Mouse (Mus musculus): ENCODE results near the gene Camkk1.

The Camkk1 gene

DNA sequence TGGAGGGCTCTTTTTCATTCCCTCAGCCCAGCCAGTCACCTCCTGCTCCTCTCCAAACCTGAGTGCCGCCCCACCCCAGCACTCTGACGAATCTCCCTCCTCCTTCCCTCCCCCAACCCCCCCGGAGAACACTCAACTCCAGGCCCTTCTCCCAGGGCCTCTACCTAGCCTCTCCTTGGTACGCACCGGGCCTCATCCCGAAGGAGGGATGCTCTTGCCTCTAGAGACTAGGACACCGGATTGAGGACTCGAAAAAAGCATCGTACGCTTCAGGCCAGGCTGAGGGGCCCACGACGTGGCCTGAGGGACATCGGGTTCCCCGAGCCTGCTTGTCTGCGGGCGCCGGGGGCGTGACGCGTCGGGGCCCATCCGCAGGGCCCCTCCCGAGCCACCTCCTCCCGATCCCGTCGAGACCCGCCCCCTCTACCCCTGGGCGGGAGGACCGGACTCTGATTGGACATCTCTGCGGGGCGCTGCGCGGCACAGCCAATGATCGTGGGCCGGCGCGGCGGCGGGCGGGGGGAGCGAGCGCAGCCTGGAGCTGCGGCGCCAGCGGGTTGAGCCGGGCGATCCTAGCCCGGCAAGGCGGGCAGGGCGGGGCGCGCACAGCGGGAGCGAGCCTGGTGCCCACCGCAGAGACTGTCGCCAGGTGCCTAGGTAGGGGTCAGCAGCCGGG lies at the start of gene Camkk1:
Camkk1 (plus strand) TSS at position 538 of the 676 bp plus-strand sequence.
- DNase-seq (ENCODE audit: low read depth, low spot score): peak; percentile 36

DNA sequence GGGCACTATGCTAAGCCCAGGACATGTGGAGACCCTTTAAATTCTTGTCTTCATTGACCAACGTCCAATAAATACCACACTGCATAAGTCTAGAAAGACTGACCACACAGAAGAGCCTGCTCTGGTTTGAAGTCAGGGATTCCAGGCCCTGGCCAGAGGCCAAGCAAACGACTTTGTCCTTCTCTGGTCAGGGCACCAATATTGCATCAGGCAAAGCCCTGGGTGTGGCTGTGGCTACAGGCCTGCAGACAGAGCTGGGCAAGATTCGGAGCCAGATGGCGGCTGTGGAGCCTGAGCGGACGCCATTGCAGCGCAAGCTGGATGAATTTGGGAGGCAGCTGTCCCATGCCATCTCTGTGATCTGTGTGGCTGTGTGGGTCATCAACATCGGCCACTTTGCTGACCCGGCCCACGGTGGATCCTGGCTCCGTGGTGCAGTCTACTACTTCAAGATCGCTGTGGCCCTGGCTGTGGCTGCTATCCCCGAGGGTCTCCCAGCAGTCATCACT lies 43.8 kb upstream of the Camkk1 start:
- no peak for DNase-seq (ENCODE audit: low read depth, low spot score)

DNA sequence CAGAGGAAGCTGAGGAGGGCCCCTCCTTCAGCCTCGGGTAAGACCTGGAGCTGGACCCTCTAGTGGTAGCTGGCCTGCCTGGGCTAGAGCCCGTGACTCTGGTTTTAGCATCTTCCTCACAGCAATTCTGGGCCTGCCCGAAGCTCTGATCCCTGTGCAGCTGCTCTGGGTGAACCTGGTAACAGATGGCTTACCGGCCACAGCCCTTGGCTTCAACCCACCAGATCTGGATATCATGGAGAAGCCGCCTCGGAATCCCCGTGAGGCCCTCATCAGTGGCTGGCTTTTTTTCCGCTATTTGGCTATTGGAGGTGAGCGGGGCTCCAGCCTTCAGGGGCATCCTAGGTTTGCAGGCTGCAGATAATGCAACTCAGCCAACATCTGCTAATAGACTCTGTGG lies 36.3 kb upstream of the Camkk1 start:
- DNase-seq (ENCODE audit: low read depth, low spot score): no peak

DNA sequence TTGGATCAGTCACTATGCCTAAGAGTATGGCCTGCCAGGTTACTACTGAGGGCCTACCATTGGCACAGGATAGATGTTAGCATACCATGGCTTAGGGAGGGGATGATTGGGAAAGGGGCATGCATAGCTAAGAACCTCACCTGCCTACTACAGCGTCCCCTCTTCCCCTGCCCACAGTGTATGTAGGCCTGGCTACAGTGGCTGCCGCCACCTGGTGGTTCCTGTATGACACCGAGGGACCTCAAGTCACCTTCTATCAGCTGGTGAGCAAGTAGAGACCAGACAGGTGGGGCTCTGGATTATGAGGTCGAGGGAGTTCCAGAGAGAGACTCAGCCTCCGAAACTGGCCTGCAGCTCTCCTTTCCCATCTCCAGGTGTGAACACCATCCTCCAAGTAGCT lies 35.5 kb upstream of the Camkk1 start:
- DNase-seq (ENCODE audit: low read depth, low spot score): no peak

DNA sequence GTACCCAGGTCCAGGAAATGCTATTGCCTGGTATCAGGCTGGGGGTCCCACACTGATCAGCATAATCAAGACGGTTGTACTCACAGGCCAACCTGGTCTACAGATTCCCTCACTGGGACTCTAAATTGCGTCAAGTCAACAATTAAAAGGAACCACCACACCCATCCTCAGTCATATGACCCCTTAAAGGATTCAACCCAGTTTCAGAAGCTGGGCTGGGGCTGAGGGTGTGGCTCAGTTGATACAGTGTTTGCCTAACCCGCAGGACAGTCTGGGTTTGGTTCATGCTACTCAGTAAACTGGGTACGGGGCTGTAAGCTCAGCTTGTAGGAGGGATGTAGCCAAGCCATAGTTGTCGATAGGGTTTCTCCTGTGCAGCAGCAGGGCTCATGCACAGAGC lies 32.1 kb upstream of the Camkk1 start:
- DNase-seq (ENCODE audit: low read depth, low spot score): no peak

DNA sequence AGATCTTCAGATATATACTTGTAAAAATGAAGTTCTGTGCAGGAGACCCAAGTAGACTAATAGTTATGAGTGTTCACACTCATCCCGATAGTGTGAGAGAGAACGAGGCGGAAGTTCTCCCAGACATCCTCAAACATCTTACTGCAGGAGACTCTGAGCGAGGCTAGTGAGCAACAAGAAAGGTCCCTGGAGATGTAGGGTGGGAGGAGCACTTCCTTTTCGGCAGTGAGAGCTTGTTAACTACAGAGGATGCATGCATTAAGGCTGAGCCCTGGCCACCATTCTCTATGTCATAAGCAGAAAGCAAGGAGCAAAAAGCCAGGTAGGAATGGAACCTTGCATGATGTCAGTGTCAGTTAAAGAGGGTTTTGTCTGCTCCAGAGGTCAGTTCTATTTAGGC lies 31.6 kb upstream of the Camkk1 start:
- no peak for DNase-seq (ENCODE audit: low read depth, low spot score)

DNA sequence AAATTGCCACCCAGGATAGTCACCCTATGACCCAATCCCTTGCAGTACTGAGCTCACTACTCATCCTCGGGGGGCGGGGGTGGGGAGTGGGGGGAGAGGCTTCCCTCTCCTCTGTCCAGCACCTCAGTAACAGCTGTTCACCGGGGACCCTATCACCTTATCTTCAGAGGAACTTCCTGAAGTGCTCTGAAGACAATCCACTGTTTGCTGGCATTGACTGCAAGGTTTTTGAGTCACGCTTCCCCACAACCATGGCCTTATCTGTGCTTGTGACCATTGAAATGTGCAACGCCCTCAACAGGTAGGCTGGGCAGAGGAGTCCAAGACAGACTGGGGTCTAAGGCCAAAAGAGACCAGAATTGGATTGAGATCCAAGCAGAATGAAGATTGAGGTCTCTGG lies 31.0 kb upstream of the Camkk1 start:
- DNase-seq (ENCODE audit: low read depth, low spot score): no peak

DNA sequence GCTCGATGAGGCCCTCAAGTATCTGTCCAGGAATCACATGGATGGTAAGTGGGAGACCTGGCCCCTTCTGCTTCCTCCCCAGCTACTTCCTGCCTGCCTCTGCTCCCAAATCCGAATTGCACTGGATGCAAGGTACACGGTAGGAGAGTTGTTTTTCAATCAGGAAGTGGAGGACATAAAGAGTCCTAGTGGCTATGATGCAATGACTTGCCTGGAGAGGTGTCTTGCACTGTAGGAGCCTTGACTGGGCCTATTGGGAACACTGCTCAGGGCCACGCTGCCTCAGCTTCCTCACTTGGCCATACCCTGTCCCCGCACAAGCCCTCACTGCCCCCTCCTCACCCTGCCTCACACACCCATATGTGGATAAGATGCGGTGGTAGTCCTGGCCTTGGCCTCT lies 29.8 kb upstream of the Camkk1 start:
- no peak for DNase-seq (ENCODE audit: low read depth, low spot score)

DNA sequence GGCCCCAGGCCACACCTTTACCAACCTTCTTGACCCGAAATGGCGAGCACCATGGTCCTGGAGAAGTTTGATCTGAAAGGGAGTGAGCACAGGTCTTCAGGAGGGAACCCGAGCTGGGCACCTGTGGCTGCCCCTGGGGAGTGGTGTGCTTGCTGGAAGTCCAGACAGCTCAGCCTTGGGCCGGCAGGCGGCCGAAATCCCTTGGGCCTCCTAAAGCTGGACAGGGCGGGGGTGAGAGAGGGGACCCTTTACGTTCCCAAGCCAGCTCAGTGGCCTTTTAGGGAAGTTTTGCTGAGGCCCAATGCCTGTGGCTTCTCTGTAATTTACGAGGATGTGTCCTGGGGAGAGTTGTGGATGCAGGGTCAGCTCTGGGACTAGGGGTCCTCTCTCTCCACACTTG lies 28.1 kb upstream of the Camkk1 start:
- no peak for DNase-seq (ENCODE audit: low read depth, low spot score)

DNA sequence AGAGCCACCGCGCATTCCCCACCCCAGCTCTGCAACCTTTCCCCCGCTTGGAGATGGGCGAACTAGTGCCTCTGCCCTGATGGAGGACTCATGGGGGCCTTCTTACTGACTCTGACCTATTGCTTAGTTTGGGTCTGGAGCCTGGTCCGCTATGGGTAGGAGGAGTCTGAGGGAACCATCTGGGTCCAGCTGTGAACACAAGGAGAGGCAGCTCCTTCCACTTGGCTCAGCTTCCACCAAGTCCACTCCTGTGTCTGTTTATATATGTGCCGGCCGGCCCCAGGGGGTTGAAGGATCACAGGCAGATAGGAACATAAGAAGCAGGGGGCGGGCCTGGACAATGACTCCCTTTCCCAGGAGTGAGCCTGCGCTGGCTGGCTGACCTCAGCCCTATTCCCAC lies 26.8 kb upstream of the Camkk1 start:
- no peak for DNase-seq (ENCODE audit: low read depth, low spot score)

DNA sequence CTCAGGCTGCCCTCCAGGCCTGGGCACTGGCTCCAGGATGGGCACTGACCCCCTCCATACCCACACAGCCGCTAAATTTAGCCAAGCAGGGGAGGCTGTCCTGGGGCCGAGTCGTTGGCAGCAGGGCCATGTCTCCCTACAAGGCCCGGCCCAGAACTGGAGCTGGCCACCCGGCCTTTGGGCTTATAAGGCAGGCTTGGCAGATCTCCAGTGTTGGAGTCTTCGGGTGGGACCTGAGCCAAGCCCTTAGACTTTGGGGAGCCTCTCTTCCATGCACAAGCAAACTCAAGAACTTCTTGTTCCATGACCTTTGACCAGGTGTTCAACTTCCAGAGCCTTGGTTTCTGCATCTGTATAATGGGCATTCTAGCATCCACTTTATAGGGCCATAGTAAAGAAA lies 22.5 kb upstream of the Camkk1 start:
- no peak for DNase-seq (ENCODE audit: low read depth, low spot score)

DNA sequence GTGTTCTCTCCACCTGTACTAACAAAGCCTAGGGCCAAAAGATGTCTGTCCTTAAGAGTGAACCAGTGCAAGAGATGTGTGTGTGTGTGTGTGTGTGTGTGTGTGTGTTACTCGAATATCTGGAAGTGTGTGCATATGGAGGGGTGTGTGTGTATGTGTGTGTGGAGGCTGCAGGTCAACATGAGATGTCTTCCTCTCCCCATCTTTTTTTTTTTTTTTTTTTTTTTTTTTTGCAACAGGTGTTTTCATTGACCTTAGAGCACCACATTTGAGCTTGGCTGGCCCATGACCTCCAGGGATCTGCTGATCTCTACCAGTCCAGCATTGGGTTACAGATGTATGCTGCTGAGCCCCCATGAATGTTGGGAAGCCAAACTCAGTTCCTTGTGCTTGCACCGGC lies 22.0 kb upstream of the Camkk1 start:
- no peak for DNase-seq (ENCODE audit: low read depth, low spot score)

DNA sequence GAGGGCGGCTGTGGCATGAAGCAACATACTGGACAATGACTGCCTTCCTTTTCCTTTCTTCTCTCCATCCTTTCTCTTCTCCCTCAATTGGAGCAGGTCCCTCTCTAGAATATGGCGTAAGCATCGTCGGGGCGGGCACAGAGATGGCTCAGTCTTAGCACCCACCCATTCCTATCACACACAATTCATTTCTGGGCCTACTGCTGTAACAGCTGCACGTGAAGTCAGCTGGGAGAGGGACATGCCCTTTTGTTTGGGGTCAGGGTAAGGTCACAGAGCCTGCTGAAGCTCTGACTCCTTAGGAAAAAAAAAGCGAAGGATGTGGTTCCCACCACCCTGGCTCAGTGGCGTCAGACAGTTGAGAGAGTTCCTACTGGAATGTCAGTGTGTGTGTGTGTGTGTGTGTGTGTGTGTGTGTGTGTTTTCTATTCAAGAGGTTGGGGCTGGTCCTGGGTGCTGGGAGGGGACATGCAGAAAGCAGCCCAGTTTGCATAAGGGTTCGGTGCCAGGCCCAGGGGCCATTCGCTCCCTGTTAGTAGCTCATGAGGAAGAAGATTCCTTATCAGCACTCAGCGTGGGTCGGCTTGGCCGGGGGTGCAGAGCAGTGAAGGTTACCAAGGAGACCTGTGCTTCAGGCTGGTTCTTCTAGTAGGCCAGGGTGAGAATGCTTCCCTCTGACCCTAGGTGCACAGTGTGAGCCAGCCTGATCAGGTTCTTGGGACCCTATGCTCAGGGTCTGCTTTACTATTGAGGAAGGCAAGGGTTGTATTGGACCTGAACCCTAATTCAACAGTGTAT lies 21.1 kb upstream of the Camkk1 start:
- DNase-seq (ENCODE audit: low read depth, low spot score): no peak

DNA sequence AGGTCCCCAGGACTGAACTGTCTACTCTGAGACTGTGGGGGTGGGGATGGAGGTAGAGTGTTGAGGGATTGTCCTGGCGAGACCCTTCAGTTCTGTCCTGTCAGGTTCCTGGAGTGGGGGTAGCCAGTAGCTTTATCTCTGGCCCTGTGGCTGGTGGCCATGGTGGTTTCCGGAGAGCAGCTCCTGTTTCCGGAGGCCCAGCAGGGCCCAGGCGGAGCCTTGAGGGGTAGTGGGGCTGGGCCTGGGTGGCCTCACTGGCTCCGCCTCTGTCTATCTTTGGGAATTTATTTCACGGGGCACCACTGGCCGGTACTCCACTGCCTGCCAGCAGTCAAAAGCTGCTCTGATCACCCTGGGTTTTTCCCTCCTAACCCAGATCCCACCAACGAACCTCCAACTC lies 20.0 kb upstream of the Camkk1 start, which contains the start of gene P2rx1:
P2rx1 (plus strand) TSS at position 333 of the 400 bp plus-strand sequence.
- no peak for DNase-seq (ENCODE audit: low read depth, low spot score)

DNA sequence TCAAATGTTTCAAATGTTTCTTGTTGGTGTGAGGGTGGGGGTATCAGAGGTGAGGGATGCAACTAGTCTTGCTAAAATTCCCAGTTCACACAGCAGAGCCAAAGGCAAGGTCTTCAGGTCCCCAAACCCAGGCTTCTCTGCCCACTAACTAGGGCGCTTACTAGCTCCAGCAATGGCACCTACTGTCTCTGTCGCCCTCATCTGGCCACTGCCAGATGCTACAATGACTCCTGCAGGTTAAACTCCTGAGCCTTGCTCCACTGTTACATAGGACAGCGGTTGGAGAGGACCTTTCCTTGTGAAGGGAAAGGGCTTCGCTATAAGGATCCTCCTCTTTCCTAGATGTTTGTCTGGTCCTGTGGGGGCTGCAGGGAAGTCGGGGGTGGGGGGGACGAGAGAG lies 17.8 kb upstream of the Camkk1 start:
- no peak for DNase-seq (ENCODE audit: low read depth, low spot score)

DNA sequence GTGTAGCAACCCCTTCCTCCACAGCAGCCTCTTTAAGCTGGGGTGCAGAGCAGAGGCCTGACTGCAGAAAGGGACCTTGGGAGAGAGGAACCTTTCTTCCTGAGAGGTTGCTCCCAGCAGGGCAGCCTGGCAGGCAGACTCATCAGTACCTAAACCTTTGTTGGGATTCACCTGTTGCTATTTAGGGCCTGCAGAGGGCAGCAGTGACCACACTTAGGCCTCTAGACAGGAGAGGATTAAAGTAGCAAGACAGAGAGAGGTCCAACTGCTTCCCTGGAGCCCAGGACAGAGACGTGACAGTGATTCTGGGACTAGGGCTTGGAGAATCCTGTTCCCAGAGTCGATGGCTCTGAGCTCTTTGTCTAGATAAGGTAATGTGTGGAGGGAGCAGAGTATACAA lies 12.4 kb upstream of the Camkk1 start:
- no peak for DNase-seq (ENCODE audit: low read depth, low spot score)

DNA sequence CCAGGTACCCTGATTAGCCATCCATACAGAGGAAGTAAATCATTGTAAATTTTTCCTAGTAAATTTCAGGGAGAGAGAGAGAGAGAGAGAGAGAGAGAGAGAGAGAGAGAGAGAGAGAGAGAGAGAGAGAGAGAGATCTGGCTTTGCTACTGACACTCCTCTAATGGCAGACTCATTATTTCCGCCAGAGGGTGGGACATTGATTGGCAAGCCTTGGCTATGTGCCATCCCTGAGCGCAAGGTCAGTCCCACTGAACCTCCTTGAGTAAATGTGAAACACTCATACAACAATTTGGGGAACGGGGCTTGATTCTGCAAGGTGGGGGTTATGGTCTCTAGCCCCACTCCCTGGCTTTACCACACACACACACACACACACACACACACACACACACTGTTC lies 11.7 kb upstream of the Camkk1 start:
- DNase-seq (ENCODE audit: low read depth, low spot score): no peak

DNA sequence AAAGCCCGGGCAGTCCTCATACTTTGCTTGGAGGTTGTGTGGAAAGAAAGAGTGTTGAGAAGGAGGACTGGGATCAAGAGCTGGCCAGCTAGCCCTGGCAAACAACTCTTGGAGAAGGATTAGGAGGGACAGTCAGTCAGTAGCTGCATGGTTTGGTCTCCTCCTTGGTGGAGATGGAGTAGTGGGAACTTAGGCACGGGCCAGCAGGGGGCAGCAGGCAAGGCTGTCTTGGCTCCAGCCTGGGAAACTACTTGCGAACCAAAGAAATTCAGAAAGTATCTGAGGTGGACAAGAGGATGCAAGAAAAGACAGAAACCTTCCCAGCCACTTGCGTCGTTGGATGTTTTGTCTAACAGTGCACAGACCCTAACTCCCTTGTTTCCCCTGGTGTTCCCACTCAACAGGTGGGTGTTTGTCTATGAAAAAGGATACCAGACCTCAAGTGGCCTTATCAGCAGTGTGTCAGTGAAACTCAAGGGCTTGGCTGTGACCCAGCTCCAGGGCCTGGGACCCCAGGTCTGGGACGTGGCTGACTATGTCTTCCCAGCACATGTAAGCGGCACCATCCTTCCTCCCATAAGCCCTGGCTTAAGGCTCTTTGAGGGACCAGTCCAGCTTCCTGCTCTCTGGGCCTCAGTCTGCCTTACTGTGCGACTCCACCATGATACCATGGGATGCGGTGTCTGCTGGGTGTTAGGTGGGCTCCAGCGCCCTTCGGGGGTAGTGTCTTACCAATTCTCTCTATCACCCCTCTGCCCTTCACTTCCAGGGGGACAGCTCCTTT lies 10.9 kb upstream of the Camkk1 start:
- DNase-seq (ENCODE audit: low read depth, low spot score): no peak

DNA sequence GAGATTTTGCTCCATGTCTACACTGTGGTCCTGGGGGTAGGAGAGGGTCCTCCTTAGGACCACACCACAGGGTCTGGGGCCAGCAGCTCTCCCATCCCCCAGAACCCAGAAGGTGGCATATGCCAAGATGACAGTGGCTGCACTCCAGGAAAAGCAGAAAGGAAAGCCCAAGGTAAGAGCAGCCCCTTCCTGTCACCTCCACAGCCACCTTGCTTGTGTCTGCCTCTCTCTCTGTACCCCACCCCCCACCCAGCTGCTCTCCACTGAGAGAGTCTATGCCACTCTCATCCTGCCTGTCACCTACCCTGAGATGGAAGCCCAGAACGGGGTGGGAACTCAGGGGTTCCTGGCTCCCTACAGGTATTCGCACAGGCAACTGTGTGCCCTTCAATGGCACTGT lies 10.0 kb upstream of the Camkk1 start:
- DNase-seq (ENCODE audit: low read depth, low spot score): no peak

DNA sequence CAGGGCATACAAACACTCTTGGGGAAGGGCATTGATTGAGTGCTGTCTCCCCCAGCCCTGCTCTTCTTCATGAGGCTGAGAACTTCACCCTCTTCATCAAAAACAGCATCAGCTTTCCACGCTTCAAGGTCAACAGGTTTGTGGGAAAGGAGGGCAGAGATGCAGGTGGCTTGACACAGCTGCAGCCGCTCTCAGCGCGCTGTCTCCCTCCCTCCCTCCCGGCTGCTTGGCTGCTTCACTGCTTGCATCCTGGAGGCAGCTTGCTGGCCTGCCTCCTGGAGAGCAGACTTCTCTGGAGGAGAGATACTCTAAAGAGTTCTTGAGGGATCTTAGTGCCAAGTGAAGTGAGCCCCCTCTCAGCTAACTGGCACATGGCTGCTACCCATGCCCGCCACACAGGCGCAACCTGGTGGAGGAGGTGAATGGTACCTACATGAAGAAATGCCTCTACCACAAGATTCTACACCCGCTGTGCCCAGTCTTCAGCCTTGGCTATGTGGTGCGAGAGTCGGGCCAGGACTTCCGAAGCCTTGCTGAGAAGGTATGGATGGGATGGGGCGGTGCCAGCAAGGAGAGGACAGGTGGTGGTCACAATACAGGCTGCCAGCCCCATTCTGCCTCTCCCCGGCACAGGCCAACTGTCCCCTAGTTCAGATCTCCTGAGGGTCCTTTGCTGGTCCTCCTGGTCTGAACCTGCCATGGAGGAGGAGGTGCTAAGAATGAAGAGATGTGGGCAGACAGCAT lies 9.1 kb upstream of the Camkk1 start:
- no peak for DNase-seq (ENCODE audit: low read depth, low spot score)

DNA sequence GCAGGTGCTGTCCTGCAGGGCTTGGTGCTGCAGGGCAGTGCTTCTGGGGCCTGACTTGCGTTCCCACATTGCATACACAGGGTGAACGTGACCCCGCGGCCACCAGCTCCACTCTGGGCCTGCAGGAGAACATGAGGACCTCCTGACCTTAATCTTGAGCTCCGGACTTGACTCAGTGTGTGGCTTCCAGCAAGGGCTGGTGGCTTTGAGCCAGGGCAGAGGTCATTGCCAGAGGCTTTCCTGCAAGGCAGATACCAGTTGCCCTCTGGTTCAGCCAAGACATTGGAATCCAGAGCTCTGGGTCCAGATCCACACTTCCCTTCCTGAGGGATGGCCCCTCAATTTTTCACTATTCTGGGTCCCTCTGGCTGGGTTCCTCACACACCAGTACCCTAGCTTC lies 4.8 kb upstream of the Camkk1 start:
- no peak for DNase-seq (ENCODE audit: low read depth, low spot score)
